Mouse (Mus musculus) MEL (cell line): Measurements from ENCODE around the gene Slc12a8.

Experiments used
- CTCF ChIP-seq, 3 experiments: IDR thresholded peaks in 2 of 3; conservative IDR thresholded peaks in 1 of 3; 2 replicates each; pipeline ENCODE4 v1.5.1; 2011 to 2012; ENCODE audit warnings: low read length in 3 of 3, low read depth in 2 of 3, mild to moderate bottlenecking in 2 of 3, improper control_type of control experiment in 1 of 3, inconsistent platforms in 1 of 3, mixed read lengths in 1 of 3, moderate library complexity in 1 of 3; ENCODE audit not compliant: control insufficient read depth in 1 of 3, insufficient read depth in 1 of 3, poor library complexity in 1 of 3, severe bottlenecking in 1 of 3
- NRF1 ChIP-seq: IDR thresholded peaks from 2 replicates; pipeline ENCODE4 v1.6.1; 2014; ENCODE audit warnings: low read depth, mild to moderate bottlenecking, inconsistent platforms, low read length, improper control_type of control experiment, moderate library complexity; ENCODE audit not compliant: poor library complexity, insufficient read depth, severe bottlenecking
- POLR2A ChIP-seq, 2 experiments: IDR thresholded peaks; 2 replicates each; pipeline ENCODE4 v1.6.1; 2011 to 2012; ENCODE audit warnings: low read length in 2 of 2, mild to moderate bottlenecking in 2 of 2, control low read depth in 1 of 2, improper control_type of control experiment in 1 of 2, low read depth in 1 of 2, moderate library complexity in 1 of 2; ENCODE audit not compliant: control insufficient read depth in 1 of 2, insufficient read depth in 1 of 2, poor library complexity in 1 of 2
- USF2 ChIP-seq, 2 experiments: IDR thresholded peaks; 2 replicates each; pipeline ENCODE4 v1.6.1; 2011 to 2012; ENCODE audit warnings: improper control_type of control experiment in 2 of 2, low read length in 2 of 2, borderline replicate concordance in 1 of 2, inconsistent platforms in 1 of 2, low read depth in 1 of 2, mild to moderate bottlenecking in 1 of 2; ENCODE audit not compliant: insufficient read depth in 1 of 2
- ZC3H11A ChIP-seq: IDR thresholded peaks from 2 replicates; pipeline ENCODE4 v1.6.1; 2012; ENCODE audit warnings: low read depth, mild to moderate bottlenecking, inconsistent platforms, low read length, improper control_type of control experiment
- ZNF384 ChIP-seq: IDR thresholded peaks from 2 replicates; pipeline ENCODE4 v1.6.1; 2012; ENCODE audit warnings: low read depth, mild to moderate bottlenecking, inconsistent platforms, low read length, improper control_type of control experiment

DNA sequence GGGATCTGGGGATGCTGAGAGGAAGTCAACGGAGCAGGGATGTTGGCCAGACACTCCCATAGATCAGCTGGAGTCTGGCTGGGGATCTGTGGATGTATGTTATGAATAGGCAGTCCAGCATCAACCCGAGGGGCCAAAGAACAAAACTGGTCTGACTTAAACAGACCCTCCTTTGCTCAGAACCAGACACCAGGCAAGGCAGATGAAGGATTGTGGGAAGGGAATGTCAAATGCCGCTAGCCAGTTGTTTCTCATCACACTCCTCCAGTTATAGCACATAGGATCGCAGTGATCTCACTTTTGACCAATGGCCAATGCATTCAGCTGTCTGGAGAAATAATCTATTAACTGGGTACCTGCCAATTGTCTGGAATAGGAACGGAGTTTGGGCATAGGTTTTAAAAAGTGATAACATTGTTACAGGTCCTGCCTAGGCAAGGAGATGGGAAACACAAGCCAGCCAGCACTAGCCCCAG lies 46.4 kb downstream of the Slc12a8 start:
- TF ChIP-seq ZC3H11A (no peak), USF2 (IDR thresholded peaks at IDR 0.05; ENCODE audit: borderline replicate concordance in 1 of 2, insufficient read depth in 1 of 2, low read depth in 1 of 2, low read length in 2 of 2) (no peak), CTCF (IDR thresholded peaks at IDR 0.05 in 2 of 3, conservative IDR thresholded peaks at IDR 0.05 in 1 of 3; ENCODE audit: control insufficient read depth in 1 of 3, insufficient read depth in 1 of 3, low read depth in 2 of 3, low read length in 3 of 3, poor library complexity in 1 of 3, severe bottlenecking in 1 of 3) (no peak), ZNF384 (no peak), POLR2A (IDR thresholded peaks at IDR 0.05; ENCODE audit: control insufficient read depth in 1 of 2, insufficient read depth in 1 of 2, low read depth in 1 of 2, low read length in 2 of 2, poor library complexity in 1 of 2) (no peak), NRF1 (no peak)
